Mouse (Mus musculus) kidney, postnatal 0 days (tissue): ENCODE measurements around the gene Pgbd5. TPM values are rescaled to one million over a fixed set of nuclear protein-coding genes. Genes with fewer than 3 reads are reported as not detected.

Experiments
- ATAC-seq: fragments of 200-750 bp; cut with Nextera tagmentation; replicated peaks from 2 replicates; pipeline ENCODE4 v1.8.0; 2017; ENCODE audit warnings: low read depth, moderate number of reproducible peaks, moderate TSS enrichment, moderate library complexity; ENCODE audit not compliant: low FRiP score
- DNase-seq: peaks from one replicate; pipeline ENCODE4 v3.0.0-alpha.2; 2016; ENCODE audit warnings: low spot score
- H3K27ac ChIP-seq: fragments of 300-500 bp; sonication (generic); 2 replicates; pipeline ENCODE4 v1.5.1; 2014; ENCODE audit warnings: mild to moderate bottlenecking
- H3K27me3 ChIP-seq: fragments of 300-500 bp; sonication (generic); 2 replicates; pipeline ENCODE4 v1.6.1; 2014; ENCODE audit warnings: low read length, mixed read lengths; ENCODE audit not compliant: insufficient read depth
- H3K36me3 ChIP-seq: fragments of 300-500 bp; sonication (generic); 2 replicates; pipeline ENCODE4 v1.6.1; 2014; ENCODE audit warnings: low read length, mixed read lengths; ENCODE audit not compliant: insufficient read depth
- H3K4me1 ChIP-seq: fragments of 300-500 bp; sonication (generic); replicated peaks from 2 replicates; pipeline ENCODE4 v1.6.1; 2014; ENCODE audit warnings: antibody characterized with exemption, low read length, mixed read lengths; ENCODE audit not compliant: insufficient read depth
- H3K4me2 ChIP-seq: fragments of 300-500 bp; sonication (generic); 2 replicates; pipeline ENCODE4 v1.6.1; 2014; ENCODE audit warnings: mild to moderate bottlenecking, low read length, moderate library complexity, mixed read lengths
- H3K4me3 ChIP-seq: fragments of 300-500 bp; sonication (generic); replicated peaks from 2 replicates; pipeline ENCODE4 v1.5.1; 2014; ENCODE audit warnings: low read depth, low read length
- H3K9ac ChIP-seq: fragments of 300-500 bp; sonication (generic); 2 replicates; pipeline ENCODE4 v1.6.1; 2014; ENCODE audit warnings: low read depth, low read length
- H3K9me3 ChIP-seq: fragments of 300-500 bp; sonication (generic); replicated peaks from 2 replicates; pipeline ENCODE4 v1.6.1; 2016; ENCODE audit warnings: low read length, inconsistent platforms, mixed read lengths
- CTCF ChIP-seq: IDR thresholded peaks from 2 replicates; pipeline ENCODE4 v1.5.1; 2016; ENCODE audit warnings: antibody characterized with exemption, low read depth, mild to moderate bottlenecking, moderate library complexity
- WGBS: fragments of 180-500 bp; shearing (Covaris S2); extraction: QIAGEN DNeasy Blood & Tissue Kit; methylation state at CpG from one replicate; pipeline ENCODE4 v1.1.7; 2014; 5-methylcytosine and 5-hydroxymethylcytosine counted together
- polyA plus RNA-seq: library from polyadenylated mRNA; unstranded; fragments of >200 nt; fragmentation: Nextera tagmentation; extraction: Ambion mirVana; gene quantifications from 2 replicates; pipeline ENCODE4 v1.2.1, GENCODE M21; 2015

Gene Pgbd5
- polyA plus RNA-seq, 1 experiment from 2014 or later = 0.32 TPM

- Histone ChIP-seq H3K27me3 (no peaks in the 10 kb centered on the region), H3K9ac (no peak overlapping the region), H3K4me3 (no peak overlapping the region), H3K9me3 (no peaks in the 10 kb centered on the region), H3K27ac (no peak overlapping the region), H3K36me3 (no peaks in the 10 kb centered on the region), H3K4me2 (no peak overlapping the region), H3K4me1 (no peaks in the 10 kb centered on the region)
- 85% methylated on average over 7 of the region's 7 CpGs for WGBS
- TF ChIP-seq CTCF = no peak
- ATAC-seq = no peak
- no peak for DNase-seq
Measured at GRCm38 (mm10) chr8:124362589-124362988, 76.9 kb downstream of the Pgbd5 start.

GRCm38 (mm10) chr8:124361773-124362427, 77.6 kb downstream of the Pgbd5 start:
- DNase-seq = no peak
- Histone ChIP-seq H3K4me1 (no peaks in the 10 kb centered on the region), H3K4me2 (no peak overlapping the region), H3K9ac (no peak overlapping the region), H3K36me3 (no peaks in the 10 kb centered on the region), H3K27me3 (no peaks in the 10 kb centered on the region), H3K9me3 (no peaks in the 10 kb centered on the region), H3K27ac (no peak overlapping the region), H3K4me3 (no peak overlapping the region)
- no peak for TF ChIP-seq CTCF
- no peak for ATAC-seq
- WGBS = 76% methylated on average over 11 of the region's 11 CpGs

- H3K4me2 ChIP-seq = no peak overlapping the region
- no peak for DNase-seq
- TF ChIP-seq CTCF = no peak
- no peak overlapping the region for H3K9ac ChIP-seq
- no peaks in the 10 kb centered on the region for H3K27me3 ChIP-seq
- H3K4me3 ChIP-seq = no peak overlapping the region
- ATAC-seq = peak; percentile 71
- no peaks in the 10 kb centered on the region for H3K36me3 ChIP-seq
- H3K27ac ChIP-seq = no peak overlapping the region
- no peaks in the 10 kb centered on the region for H3K4me1 ChIP-seq
- no peaks in the 10 kb centered on the region for H3K9me3 ChIP-seq
- WGBS = 57% methylated on average over 3 of the region's 3 CpGs
Measured at GRCm38 (mm10) chr8:124360911-124361310, 78.5 kb downstream of the Pgbd5 start.

- 0 out of 2 replicates have a peak, but pooled peaks cover 8% of the 10 kb centered on the region for H3K4me1 ChIP-seq
- ATAC-seq (no peak), DNase-seq (no peak)
- no peaks in the 10 kb centered on the region for H3K9me3 ChIP-seq
- 65% methylated on average over 5 of the region's 5 CpGs for WGBS
- no peak overlapping the region for H3K9ac ChIP-seq
- peak; percentile 59 for TF ChIP-seq CTCF
- no peak overlapping the region for H3K27ac ChIP-seq
- H3K4me2 ChIP-seq = no peak overlapping the region
- H3K4me3 ChIP-seq = no peak overlapping the region
- no peaks in the 10 kb centered on the region for H3K36me3 ChIP-seq
- no peaks in the 10 kb centered on the region for H3K27me3 ChIP-seq
Measured at GRCm38 (mm10) chr8:124351636-124352035, 87.8 kb downstream of the Pgbd5 start.

- Histone ChIP-seq H3K4me1 (0 out of 2 replicates have a peak, but pooled peaks cover 10% of the 10 kb centered on the region), H3K27me3 (no peaks in the 10 kb centered on the region), H3K9ac (no peak overlapping the region), H3K4me2 (no peak overlapping the region), H3K36me3 (0 out of 2 replicates have a peak, but pooled peaks cover 6% of the 10 kb centered on the region), H3K4me3 (no peak overlapping the region), H3K9me3 (no peaks in the 10 kb centered on the region), H3K27ac (no peak overlapping the region)
- peak; percentile 99 for TF ChIP-seq CTCF
- WGBS = 34% methylated on average over 7 of the region's 7 CpGs
- DNase-seq (peak; percentile 83), ATAC-seq (no peak)
Measured at GRCm38 (mm10) chr8:124349663-124350062, 89.8 kb downstream of the Pgbd5 start.

GRCm38 (mm10) chr8:124348087-124348486, 91.4 kb downstream of the Pgbd5 start:
- H3K4me3 ChIP-seq = no peak overlapping the region
- no peaks in the 10 kb centered on the region for H3K27me3 ChIP-seq
- no peaks in the 10 kb centered on the region for H3K9me3 ChIP-seq
- no peak for TF ChIP-seq CTCF
- H3K9ac ChIP-seq = no peak overlapping the region
- no peak overlapping the region for H3K4me2 ChIP-seq
- H3K27ac ChIP-seq = peak overlapping the region; percentile 31; the same call in 1 of the 2 replicates
- WGBS = 37% methylated on average over 1 of the region's 1 CpGs
- ATAC-seq = no peak
- H3K4me1 ChIP-seq = 0 out of 2 replicates have a peak, but pooled peaks cover 10% of the 10 kb centered on the region
- H3K36me3 ChIP-seq = 0 out of 2 replicates have a peak, but pooled peaks cover 20% of the 10 kb centered on the region
- no peak for DNase-seq
